Mouse (Mus musculus) heart, adult 2 months (tissue): ENCODE measurements around the gene Mef2a. TPM values are rescaled to one million over a fixed set of nuclear protein-coding genes. Genes with fewer than 3 reads are reported as not detected.
A peak's percentile ranks its signal among the peaks of the same experiment; 100 is the strongest.

ENCODE experiments used
- DNase-seq, 2 experiments: peaks; one replicate each; pipeline ENCODE4 v3.0.0; 2021
- H3K27ac ChIP-seq: fragments of 200-600 bp; 2 replicates; pipeline ENCODE4 v1.8.1; 2022
- H3K27me3 ChIP-seq: fragments of 200-500 bp; 2 replicates; pipeline ENCODE4 v1.6.1; 2012; ENCODE audit warnings: mild to moderate bottlenecking, low read length, inconsistent platforms, mixed read lengths; ENCODE audit not compliant: control insufficient read depth, insufficient read depth
- H3K36me3 ChIP-seq: fragments of 200-500 bp; 2 replicates; pipeline ENCODE4 v1.6.1; 2012; ENCODE audit warnings: low read length, inconsistent platforms; ENCODE audit not compliant: control insufficient read depth, insufficient read depth
- H3K4me1 ChIP-seq: fragments of 200-500 bp; 2 replicates; pipeline ENCODE4 v1.6.1; 2011; ENCODE audit warnings: low read length; ENCODE audit not compliant: control insufficient read depth, insufficient read depth
- H3K4me3 ChIP-seq: fragments of 200-600 bp; 2 replicates; pipeline ENCODE4 v1.8.1; 2022
- H3K79me2 ChIP-seq: fragments of 200-500 bp; replicated peaks from 2 replicates; pipeline ENCODE4 v1.6.1; 2012; ENCODE audit warnings: mild to moderate bottlenecking, inconsistent platforms, low read length, moderate library complexity, mixed read lengths; ENCODE audit not compliant: control insufficient read depth, insufficient read depth
- H3K9ac ChIP-seq: fragments of 200-500 bp; 2 replicates; pipeline ENCODE4 v1.6.1; 2012; ENCODE audit warnings: low read depth, mild to moderate bottlenecking, control low read depth, inconsistent platforms, low read length, mixed read lengths
- CTCF ChIP-seq: fragments of 200-600 bp; IDR thresholded peaks from 2 replicates; pipeline ENCODE4 v1.8.1; 2022; ENCODE audit warnings: antibody characterized with exemption, mild to moderate bottlenecking, moderate library complexity
- EP300 ChIP-seq: fragments of 200-500 bp; IDR thresholded peaks from 2 replicates; pipeline ENCODE4 v1.6.1; 2011; ENCODE audit warnings: low read depth, low read length, control low read depth; ENCODE audit not compliant: insufficient read depth
- POLR2A ChIP-seq: fragments of 200-500 bp; IDR thresholded peaks from 2 replicates; pipeline ENCODE4 v1.6.1; 2011; ENCODE audit warnings: mild to moderate bottlenecking, low read depth, low read length, control low read depth; ENCODE audit not compliant: insufficient read depth
- WGBS: fragments of 180-500 bp; shearing (Covaris S2); methylation state at CpG from one replicate; pipeline ENCODE4 v1.1.7; 2018; 5-methylcytosine and 5-hydroxymethylcytosine counted together
- intact Hi-C: fragments of 180-260 bp; cut with DNase I; formaldehyde crosslinking; loops from one replicate; pipeline ENCODE4 v1.15.1; 2025
- polyA plus RNA-seq: library from polyadenylated mRNA; depleted of rRNA; stranded (reverse); fragments of >200 nt; gene quantifications from 2 replicates; pipeline ENCODE4 v1.2.3, GENCODE M21; 2012
- total RNA-seq, 2 experiments: library from RNA; stranded (reverse); gene quantifications; 2 replicates each; pipeline ENCODE4 v1.2.3; 2021

Mef2a gene
- total and polyA plus RNA-seq, 3 experiments = 73.4 to 141 (median 134) TPM

- Histone ChIP-seq H3K4me3 (peak overlapping the region; percentile 87), H3K27me3 (no peaks in the 10 kb centered on the region), H3K79me2 (peaks cover 7% of the 10 kb centered on the region), H3K27ac (peak overlapping the region; percentile 99), H3K9ac (peak overlapping the region; percentile 72), H3K36me3 (peaks cover 5% of the 10 kb centered on the region), H3K4me1 (peaks cover 12% of the 10 kb centered on the region)
- no peak for DNase-seq
- WGBS = 21% methylated on average over 6 of the region's 6 CpGs
- TF ChIP-seq EP300 = no peak
- no peak for TF ChIP-seq POLR2A
- intact Hi-C loops = loop anchor here (1.0 to 5.0 kb wide), 8 partner anchors 78 to 249 kb away; partner anchors contain the start of gene Lysmd4
Observed at GRCm38 (mm10) chr7:67373584-67373960, 914 bp upstream of the Mef2a start.

- WGBS = 1% methylated on average over 48 of the region's 75 CpGs
- DNase-seq = peak in 1 of 2 experiments; percentile 72
- no peaks in the 10 kb centered on the region for H3K27me3 ChIP-seq
- H3K9ac ChIP-seq = peak overlapping the region; percentile 100
- intact Hi-C loops = loop anchor here (2.0 to 5.0 kb wide), 7 partner anchors 91 to 250 kb away; partner anchors contain the start of gene Lysmd4
- H3K4me1 ChIP-seq = peaks cover 14% of the 10 kb centered on the region
- TF ChIP-seq POLR2A (no peak), CTCF (no peak), EP300 (no peak)
- H3K79me2 ChIP-seq = peaks cover 7% of the 10 kb centered on the region
- peak overlapping the region; percentile 99 for H3K27ac ChIP-seq
- peak overlapping the region; percentile 87 for H3K4me3 ChIP-seq
- peaks cover 16% of the 10 kb centered on the region for H3K36me3 ChIP-seq
Observed at GRCm38 (mm10) chr7:67371891-67372672, 576 bp downstream of the Mef2a start.

- peaks cover 8% of the 10 kb centered on the region for H3K79me2 ChIP-seq
- H3K9ac ChIP-seq = peak overlapping the region; percentile 100
- intact Hi-C loops = loop anchor here (5.0 kb wide), 6 partner anchors 129 to 251 kb away; partner anchors contain the start of gene Lysmd4
- peak overlapping the region; percentile 99 for H3K27ac ChIP-seq
- peak overlapping the region; percentile 87 for H3K4me3 ChIP-seq
- under 1% methylated on average over 10 of the region's 10 CpGs for WGBS
- peaks cover 16% of the 10 kb centered on the region for H3K36me3 ChIP-seq
- DNase-seq = no peak
- no peaks in the 10 kb centered on the region for H3K27me3 ChIP-seq
- peaks cover 15% of the 10 kb centered on the region for H3K4me1 ChIP-seq
- TF ChIP-seq EP300 = no peak
Observed at GRCm38 (mm10) chr7:67371351-67371890, 1.2 kb downstream of the Mef2a start.

GRCm38 (mm10) chr7:67369645-67370044 lies 3.0 kb downstream of the Mef2a start:
- WGBS = 14% methylated on average over 4 of the region's 4 CpGs

GRCm38 (mm10) chr7:67368394-67368793 lies 4.3 kb downstream of the Mef2a start:
- Histone ChIP-seq H3K9ac (no peak overlapping the region), H3K4me1 (peaks cover 16% of the 10 kb centered on the region), H3K27ac (no peak overlapping the region), H3K4me3 (no peak overlapping the region), H3K36me3 (peaks cover 28% of the 10 kb centered on the region), H3K27me3 (no peaks in the 10 kb centered on the region), H3K79me2 (peaks cover 10% of the 10 kb centered on the region)
- TF ChIP-seq POLR2A = no peak
- no peak for TF ChIP-seq EP300
- TF ChIP-seq CTCF = no peak
- intact Hi-C loops = loop anchor here (5.0 kb wide), 1 partner anchor 36 kb away; no protein-coding TSS in a partner anchor
- DNase-seq = no peak
- 40% methylated on average over 2 of the region's 2 CpGs for WGBS

More at GRCm38 (mm10) chr7:67369645-67370044, 3.0 kb downstream of the Mef2a start:
- H3K9ac ChIP-seq = peak overlapping the region; percentile 50; the same call in 1 of the 2 replicates
- H3K4me1 ChIP-seq = peaks cover 22% of the 10 kb centered on the region
- intact Hi-C loops = loop anchor here (5.0 kb wide), 7 partner anchors 37 to 253 kb away; partner anchors contain the start of gene Lysmd4
- H3K27me3 ChIP-seq = no peaks in the 10 kb centered on the region
- peak overlapping the region; percentile 5; the same call in 1 of the 2 replicates for H3K4me3 ChIP-seq
- no peak overlapping the region; the same call in 1 of the 2 replicates for H3K27ac ChIP-seq
- no peak for TF ChIP-seq POLR2A
- no peak for TF ChIP-seq CTCF
- no peak for TF ChIP-seq EP300
- DNase-seq = no peak
- peaks cover 22% of the 10 kb centered on the region for H3K36me3 ChIP-seq
- H3K79me2 ChIP-seq = peaks cover 10% of the 10 kb centered on the region
